Mouse (Mus musculus) forebrain, embryonic 16.5 days (tissue): ENCODE measurements around the gene Ntan1. TPM values are rescaled to one million over a fixed set of nuclear protein-coding genes. Genes with fewer than 3 reads are reported as not detected.
"Not testable (repeated sequence)": the region's sequence is repeated elsewhere in the genome, so short reads cannot be mapped to it uniquely, and the experiment has no call there.

Experiments used
- ATAC-seq: fragments of 200-750 bp; cut with Nextera tagmentation; 2 replicates; pipeline ENCODE4 v1.8.0; 2017; ENCODE audit warnings: mild to moderate bottlenecking, moderate library complexity
- H3K27ac ChIP-seq: fragments of 300-500 bp; sonication (generic); 2 replicates; pipeline ENCODE4 v1.5.1; 2014; ENCODE audit warnings: low read length, control low read depth
- H3K27me3 ChIP-seq: fragments of 300-500 bp; sonication (generic); replicated peaks from 2 replicates; pipeline ENCODE4 v1.6.1; 2014; ENCODE audit warnings: low read length; ENCODE audit not compliant: control insufficient read depth, insufficient read depth
- H3K36me3 ChIP-seq: fragments of 300-500 bp; sonication (generic); 2 replicates; pipeline ENCODE4 v1.6.1; 2014; ENCODE audit not compliant: control insufficient read depth, insufficient read depth
- H3K4me1 ChIP-seq: fragments of 300-500 bp; sonication (generic); replicated peaks from 2 replicates; pipeline ENCODE4 v1.6.1; 2014; ENCODE audit warnings: low read length; ENCODE audit not compliant: control insufficient read depth, insufficient read depth
- H3K4me2 ChIP-seq: fragments of 300-500 bp; sonication (generic); 2 replicates; pipeline ENCODE4 v1.6.1; 2014; ENCODE audit warnings: mild to moderate bottlenecking, low read length, control low read depth
- H3K4me3 ChIP-seq: fragments of 300-500 bp; sonication (generic); replicated peaks from 2 replicates; pipeline ENCODE4 v1.5.1; 2014; ENCODE audit warnings: mild to moderate bottlenecking, low read length, control low read depth
- H3K9ac ChIP-seq: fragments of 300-500 bp; sonication (generic); replicated peaks from 2 replicates; pipeline ENCODE4 v1.6.1; 2014; ENCODE audit warnings: low read depth, low read length, control low read depth
- H3K9me3 ChIP-seq: fragments of 300-500 bp; sonication (generic); 2 replicates; pipeline ENCODE4 v1.6.1; 2016; ENCODE audit warnings: low read length; ENCODE audit not compliant: control insufficient read depth
- WGBS: fragments of 180-500 bp; shearing (Covaris S2); extraction: QIAGEN DNeasy Blood & Tissue Kit; methylation state at CpG from one replicate; pipeline ENCODE4 v1.1.7; 2014; 5-methylcytosine and 5-hydroxymethylcytosine counted together
- polyA plus RNA-seq: library from polyadenylated mRNA; unstranded; fragments of >200 nt; fragmentation: Nextera tagmentation; extraction: Ambion mirVana; gene quantifications from 2 replicates; pipeline ENCODE4 v1.2.1, GENCODE M21; 2015

The Ntan1 gene
- polyA plus RNA-seq, 1 experiment from 2014 or later, result 208 TPM

- H3K9me3 ChIP-seq, result no peaks in the 10 kb centered on the region
- ATAC-seq, result no peak
- H3K4me1 ChIP-seq, result no peaks in the 10 kb centered on the region
- H3K9ac ChIP-seq, result no peak overlapping the region
- H3K27ac ChIP-seq, result no peak overlapping the region
- 90% methylated on average over 4 of the region's 4 CpGs for WGBS
- H3K27me3 ChIP-seq, result no peaks in the 10 kb centered on the region
- H3K36me3 ChIP-seq, result peaks cover 9% of the 10 kb centered on the region; the same call in 1 of the 2 replicates
- no peak overlapping the region for H3K4me2 ChIP-seq
- H3K4me3 ChIP-seq, result no peak overlapping the region
These were observed 32.8 kb downstream of the Ntan1 start for GRCm38 (mm10) chr16:13851446-13851845.

- Histone ChIP-seq H3K36me3 (peaks cover 14% of the 10 kb centered on the region), H3K27me3 (no peaks in the 10 kb centered on the region), H3K4me3 (no peak overlapping the region), H3K9me3 (no peaks in the 10 kb centered on the region), H3K4me2 (no peak overlapping the region), H3K9ac (no peak overlapping the region), H3K27ac (no peak overlapping the region), H3K4me1 (no peaks in the 10 kb centered on the region)
- ATAC-seq, result no peak
- 95% methylated on average over 4 of the region's 4 CpGs for WGBS
These were observed 35.2 kb downstream of the Ntan1 start for GRCm38 (mm10) chr16:13853886-13854285.

- Histone ChIP-seq H3K9me3 (no peaks in the 10 kb centered on the region), H3K27me3 (no peaks in the 10 kb centered on the region), H3K27ac (no peak overlapping the region), H3K36me3 (peaks cover 8% of the 10 kb centered on the region), H3K4me2 (no peak overlapping the region), H3K4me3 (no peak overlapping the region), H3K4me1 (peaks cover 9% of the 10 kb centered on the region), H3K9ac (no peak overlapping the region)
- no peak for ATAC-seq
- 92% methylated on average over 4 of the region's 4 CpGs for WGBS
These were observed 47.4 kb downstream of the Ntan1 start for GRCm38 (mm10) chr16:13866076-13866475.

GRCm38 (mm10) chr16:13866616-13867015, 48.0 kb downstream of the Ntan1 start:
- Histone ChIP-seq H3K9me3 (no peaks in the 10 kb centered on the region), H3K27ac (no peak overlapping the region), H3K27me3 (no peaks in the 10 kb centered on the region), H3K9ac (no peak overlapping the region), H3K4me3 (no peak overlapping the region), H3K4me1 (peaks cover 9% of the 10 kb centered on the region), H3K36me3 (peaks cover 8% of the 10 kb centered on the region), H3K4me2 (no peak overlapping the region)
- ATAC-seq, result no peak
- WGBS, result 90% methylated on average over 5 of the region's 5 CpGs

GRCm38 (mm10) chr16:13867406-13867805, 48.8 kb downstream of the Ntan1 start:
- H3K9me3 ChIP-seq, H3K4me3 ChIP-seq, H3K9ac ChIP-seq, H3K36me3 ChIP-seq, H3K27me3 ChIP-seq, ATAC-seq, H3K4me2 ChIP-seq, H3K27ac ChIP-seq, H3K4me1 ChIP-seq: not testable (repeated sequence)
- WGBS, result 18% methylated on average over 5 of the region's 5 CpGs

GRCm38 (mm10) chr16:13867910-13868514, 49.4 kb downstream of the Ntan1 start:
- no peak overlapping the region for H3K27ac ChIP-seq
- H3K36me3 ChIP-seq, result peaks cover 8% of the 10 kb centered on the region
- H3K4me2 ChIP-seq, result peak overlapping the region; percentile 42
- 7% methylated on average over 42 of the region's 42 CpGs for WGBS
- H3K4me1 ChIP-seq, result peaks cover 9% of the 10 kb centered on the region
- peak; percentile 50 for ATAC-seq
- peak overlapping the region; percentile 48 for H3K9ac ChIP-seq
- H3K4me3 ChIP-seq, result peak overlapping the region; percentile 30
- H3K27me3 ChIP-seq, result no peaks in the 10 kb centered on the region
- no peaks in the 10 kb centered on the region for H3K9me3 ChIP-seq

GRCm38 (mm10) chr16:13875483-13875882, 56.8 kb downstream of the Ntan1 start:
- H3K27ac ChIP-seq, result no peak overlapping the region
- WGBS, result 93% methylated on average over 4 of the region's 4 CpGs
- H3K9ac ChIP-seq, result no peak overlapping the region
- H3K27me3 ChIP-seq, result no peaks in the 10 kb centered on the region
- H3K4me1 ChIP-seq, result no peaks in the 10 kb centered on the region
- H3K4me2 ChIP-seq, result no peak overlapping the region
- H3K36me3 ChIP-seq, result peaks cover 5% of the 10 kb centered on the region; the same call in 1 of the 2 replicates
- no peak for ATAC-seq
- H3K9me3 ChIP-seq, result no peaks in the 10 kb centered on the region
- H3K4me3 ChIP-seq, result no peak overlapping the region

- Histone ChIP-seq H3K4me3 (no peak overlapping the region), H3K4me1 (no peaks in the 10 kb centered on the region), H3K9me3 (no peaks in the 10 kb centered on the region), H3K36me3 (no peaks in the 10 kb centered on the region), H3K4me2 (no peak overlapping the region), H3K9ac (no peak overlapping the region), H3K27me3 (no peaks in the 10 kb centered on the region), H3K27ac (no peak overlapping the region)
- 66% methylated on average over 3 of the region's 3 CpGs for WGBS
- no peak for ATAC-seq
These were observed 64.6 kb downstream of the Ntan1 start for GRCm38 (mm10) chr16:13883094-13883774.
